Mouse (Mus musculus): ENCODE data around the gene Nasp. TPM values are rescaled to one million over a fixed set of nuclear protein-coding genes. Genes with fewer than 3 reads are reported as not detected.
"Not testable (repeated sequence)": the region's sequence is repeated elsewhere in the genome, so short reads cannot be mapped to it uniquely, and the experiment has no call there.

Gene Nasp
- polyA plus RNA-seq, 1 experiment from 2014 or later, result 87.1 TPM

GRCm38 (mm10) chr4:116659916-116660315 lies 32.2 kb upstream of the Nasp start:
- not testable (repeated sequence) for H3K9me3 ChIP-seq (replicated peaks; ENCODE audit: control insufficient read depth, low read length, poor library complexity, severe bottlenecking); H3K36me3 ChIP-seq (ENCODE audit: control insufficient read depth, insufficient read depth, low read length)

GRCm38 (mm10) chr4:116659474-116659873 lies 31.7 kb upstream of the Nasp start:
- Histone ChIP-seq H3K27me3 (ENCODE audit: control insufficient read depth, insufficient read depth, low read depth, low read length) (no peaks in the 10 kb centered on the region), H3K9ac (ENCODE audit: low read depth, low read length) (no peak overlapping the region), H3K9me3 (replicated peaks; ENCODE audit: control insufficient read depth, low read length, poor library complexity, severe bottlenecking) (no peaks in the 10 kb centered on the region), H3K4me2 (ENCODE audit: low read length) (no peak overlapping the region), H3K27ac (ENCODE audit: low read length) (no peak overlapping the region), H3K36me3 (ENCODE audit: control insufficient read depth, insufficient read depth, low read length) (no peaks in the 10 kb centered on the region), H3K4me1 (ENCODE audit: control insufficient read depth, insufficient read depth, low read length) (no peaks in the 10 kb centered on the region), H3K4me3 (ENCODE audit: low read depth, low read length) (no peak overlapping the region)
- no peak for ATAC-seq
- 87% methylated on average over 2 of the region's 2 CpGs for WGBS

More at GRCm38 (mm10) chr4:116659916-116660315, 32.2 kb upstream of the Nasp start:
- not testable (repeated sequence) for ATAC-seq; H3K27me3 ChIP-seq (ENCODE audit: control insufficient read depth, insufficient read depth, low read depth, low read length); H3K4me2 ChIP-seq (ENCODE audit: low read length); H3K27ac ChIP-seq (ENCODE audit: low read length); H3K4me1 ChIP-seq (ENCODE audit: control insufficient read depth, insufficient read depth, low read length); H3K4me3 ChIP-seq (ENCODE audit: low read depth, low read length); H3K9ac ChIP-seq (ENCODE audit: low read depth, low read length)
- WGBS, result 87% methylated on average over 6 of the region's 6 CpGs

DNA sequence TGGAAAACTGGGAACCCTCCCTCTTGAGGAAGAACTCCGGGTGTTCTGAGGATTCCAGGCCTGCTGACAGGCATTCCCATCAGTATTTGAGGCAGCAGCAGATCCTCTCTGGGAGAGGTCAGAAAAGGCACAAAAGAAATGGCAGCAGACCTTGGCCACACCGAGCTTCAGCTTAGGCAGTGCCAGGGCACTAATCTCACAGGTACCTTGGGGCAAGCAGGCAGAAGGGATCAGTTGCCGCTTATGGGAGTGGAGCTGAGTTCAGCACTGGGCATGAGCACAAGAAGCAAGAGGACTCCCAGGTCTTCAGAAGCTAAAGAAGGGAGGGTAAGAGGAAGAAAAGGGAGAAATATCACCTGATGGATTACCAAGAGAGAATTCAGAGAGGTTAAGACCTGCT lies 30.2 kb upstream of the Nasp start:
- ATAC-seq, result no peak
- H3K4me3 ChIP-seq (ENCODE audit: low read depth, low read length), result no peak overlapping the region
- no peaks in the 10 kb centered on the region for H3K27me3 ChIP-seq (ENCODE audit: control insufficient read depth, insufficient read depth, low read depth, low read length)
- WGBS, result 40% methylated on average over 3 of the region's 3 CpGs
- H3K9me3 ChIP-seq (replicated peaks; ENCODE audit: control insufficient read depth, low read length, poor library complexity, severe bottlenecking), result no peaks in the 10 kb centered on the region
- no peaks in the 10 kb centered on the region for H3K4me1 ChIP-seq (ENCODE audit: control insufficient read depth, insufficient read depth, low read length)
- H3K27ac ChIP-seq (ENCODE audit: low read length), result no peak overlapping the region
- no peak overlapping the region for H3K4me2 ChIP-seq (ENCODE audit: low read length)
- H3K9ac ChIP-seq (ENCODE audit: low read depth, low read length), result no peak overlapping the region
- no peaks in the 10 kb centered on the region for H3K36me3 ChIP-seq (ENCODE audit: control insufficient read depth, insufficient read depth, low read length)

- no peak overlapping the region for H3K27ac ChIP-seq (ENCODE audit: low read length)
- H3K9me3 ChIP-seq (replicated peaks; ENCODE audit: control insufficient read depth, low read length, poor library complexity, severe bottlenecking), result no peaks in the 10 kb centered on the region
- no peak overlapping the region for H3K4me3 ChIP-seq (ENCODE audit: low read depth, low read length)
- ATAC-seq, result no peak
- peaks cover 5% of the 10 kb centered on the region; the same call in 1 of the 2 replicates for H3K4me1 ChIP-seq (ENCODE audit: control insufficient read depth, insufficient read depth, low read length)
- 80% methylated on average over 3 of the region's 3 CpGs for WGBS
- H3K36me3 ChIP-seq (ENCODE audit: control insufficient read depth, insufficient read depth, low read length), result no peaks in the 10 kb centered on the region
- no peak overlapping the region for H3K4me2 ChIP-seq (ENCODE audit: low read length)
- H3K9ac ChIP-seq (ENCODE audit: low read depth, low read length), result no peak overlapping the region
- no peaks in the 10 kb centered on the region for H3K27me3 ChIP-seq (ENCODE audit: control insufficient read depth, insufficient read depth, low read depth, low read length)
Observed at GRCm38 (mm10) chr4:116655658-116656057, 27.9 kb upstream of the Nasp start.

- H3K27me3 ChIP-seq (ENCODE audit: control insufficient read depth, insufficient read depth, low read depth, low read length), result no peaks in the 10 kb centered on the region
- no peak overlapping the region for H3K4me3 ChIP-seq (ENCODE audit: low read depth, low read length)
- no peak overlapping the region for H3K27ac ChIP-seq (ENCODE audit: low read length)
- no peak overlapping the region for H3K9ac ChIP-seq (ENCODE audit: low read depth, low read length)
- ATAC-seq, result no peak
- no peaks in the 10 kb centered on the region for H3K9me3 ChIP-seq (replicated peaks; ENCODE audit: control insufficient read depth, low read length, poor library complexity, severe bottlenecking)
- WGBS, result 70% methylated on average over 2 of the region's 2 CpGs
- H3K4me1 ChIP-seq (ENCODE audit: control insufficient read depth, insufficient read depth, low read length), result peaks cover 8% of the 10 kb centered on the region
- H3K4me2 ChIP-seq (ENCODE audit: low read length), result no peak overlapping the region
- no peaks in the 10 kb centered on the region for H3K36me3 ChIP-seq (ENCODE audit: control insufficient read depth, insufficient read depth, low read length)
Observed at GRCm38 (mm10) chr4:116655100-116655499, 27.4 kb upstream of the Nasp start.

- H3K27me3 ChIP-seq (ENCODE audit: control insufficient read depth, insufficient read depth, low read depth, low read length), result no peaks in the 10 kb centered on the region
- no peak overlapping the region for H3K9ac ChIP-seq (ENCODE audit: low read depth, low read length)
- ATAC-seq, result no peak
- H3K4me3 ChIP-seq (ENCODE audit: low read depth, low read length), result no peak overlapping the region
- H3K27ac ChIP-seq (ENCODE audit: low read length), result no peak overlapping the region
- H3K9me3 ChIP-seq (replicated peaks; ENCODE audit: control insufficient read depth, low read length, poor library complexity, severe bottlenecking), result no peaks in the 10 kb centered on the region
- no peaks in the 10 kb centered on the region for H3K36me3 ChIP-seq (ENCODE audit: control insufficient read depth, insufficient read depth, low read length)
- no peak overlapping the region for H3K4me2 ChIP-seq (ENCODE audit: low read length)
- 94% methylated on average over 6 of the region's 6 CpGs for WGBS
- peaks cover 23% of the 10 kb centered on the region for H3K4me1 ChIP-seq (ENCODE audit: control insufficient read depth, insufficient read depth, low read length)
Observed at GRCm38 (mm10) chr4:116653228-116653627, 25.5 kb upstream of the Nasp start.

- H3K27ac ChIP-seq (ENCODE audit: low read length), result peak overlapping the region; percentile 58
- H3K4me3 ChIP-seq (ENCODE audit: low read depth, low read length), result peak overlapping the region; percentile 81
- no peaks in the 10 kb centered on the region for H3K36me3 ChIP-seq (ENCODE audit: control insufficient read depth, insufficient read depth, low read length)
- peak overlapping the region; percentile 65 for H3K4me2 ChIP-seq (ENCODE audit: low read length)
- H3K9me3 ChIP-seq (replicated peaks; ENCODE audit: control insufficient read depth, low read length, poor library complexity, severe bottlenecking), result no peaks in the 10 kb centered on the region
- WGBS, result 9% methylated on average over 6 of the region's 6 CpGs
- ATAC-seq, result no peak; the same call in 1 of the 2 replicates
- peaks cover 32% of the 10 kb centered on the region for H3K4me1 ChIP-seq (ENCODE audit: control insufficient read depth, insufficient read depth, low read length)
- peak overlapping the region; percentile 55 for H3K9ac ChIP-seq (ENCODE audit: low read depth, low read length)
- no peaks in the 10 kb centered on the region for H3K27me3 ChIP-seq (ENCODE audit: control insufficient read depth, insufficient read depth, low read depth, low read length)
Observed at GRCm38 (mm10) chr4:116651797-116652135, 24.0 kb upstream of the Nasp start.

GRCm38 (mm10) chr4:116650924-116651796 lies 23.4 kb upstream of the Nasp start, which contains the start of gene Akr1a1:
TSS of gene Akr1a1 (minus strand) at chr4:116651680.
- H3K4me3 ChIP-seq (ENCODE audit: low read depth, low read length), result peak within 1 kb of the TSS; percentile 81
- no peaks in the 10 kb centered on the region for H3K9me3 ChIP-seq (replicated peaks; ENCODE audit: control insufficient read depth, low read length, poor library complexity, severe bottlenecking)
- 0% methylated on average over 39 of the region's 39 CpGs for WGBS
- no peaks in the 10 kb centered on the region for H3K36me3 ChIP-seq (ENCODE audit: control insufficient read depth, insufficient read depth, low read length)
- H3K4me1 ChIP-seq (ENCODE audit: control insufficient read depth, insufficient read depth, low read length), result peaks cover 34% of the 10 kb centered on the region
- peak within 1 kb of the TSS; percentile 95 for H3K9ac ChIP-seq (ENCODE audit: low read depth, low read length)
- peak; percentile 100 for ATAC-seq
- H3K4me2 ChIP-seq (ENCODE audit: low read length), result peak within 1 kb of the TSS; percentile 75
- no peaks in the 10 kb centered on the region for H3K27me3 ChIP-seq (ENCODE audit: control insufficient read depth, insufficient read depth, low read depth, low read length)
- H3K27ac ChIP-seq (ENCODE audit: low read length), result peak within 1 kb of the TSS; percentile 82

DNA sequence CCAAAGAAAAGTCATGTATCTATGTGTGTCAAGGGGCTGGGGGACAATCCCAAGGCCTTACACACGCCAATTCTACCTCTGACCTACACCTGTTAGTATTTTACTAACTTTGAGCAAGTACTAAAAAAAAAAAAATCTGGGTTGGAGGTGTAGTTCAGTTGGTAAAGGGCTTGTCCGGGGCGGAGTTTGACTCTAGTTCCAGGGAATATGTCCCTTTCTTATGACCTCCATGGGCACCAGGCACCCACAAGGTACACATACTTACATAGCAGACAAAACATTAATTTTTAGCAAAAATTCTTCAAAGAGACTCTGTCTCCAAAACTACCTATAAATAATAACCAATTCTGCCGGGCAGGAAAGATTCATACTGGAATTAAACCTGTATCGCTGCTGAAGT lies 22.6 kb upstream of the Nasp start:
- ATAC-seq, result no peak
- Histone ChIP-seq H3K36me3 (ENCODE audit: control insufficient read depth, insufficient read depth, low read length) (no peaks in the 10 kb centered on the region), H3K4me2 (ENCODE audit: low read length) (peak overlapping the region; percentile 75), H3K9me3 (replicated peaks; ENCODE audit: control insufficient read depth, low read length, poor library complexity, severe bottlenecking) (no peaks in the 10 kb centered on the region), H3K27ac (ENCODE audit: low read length) (peak overlapping the region; percentile 82), H3K4me1 (ENCODE audit: control insufficient read depth, insufficient read depth, low read length) (peaks cover 34% of the 10 kb centered on the region), H3K27me3 (ENCODE audit: control insufficient read depth, insufficient read depth, low read depth, low read length) (no peaks in the 10 kb centered on the region), H3K9ac (ENCODE audit: low read depth, low read length) (peak overlapping the region; percentile 95), H3K4me3 (ENCODE audit: low read depth, low read length) (peak overlapping the region; percentile 81)
- 52% methylated on average over 5 of the region's 5 CpGs for WGBS

Data from midbrain, embryonic 16.5 days (tissue).